Mouse (Mus musculus) midbrain, embryonic 13.5 days (tissue): ENCODE results near the gene Avl9. TPM values are rescaled to one million over a fixed set of nuclear protein-coding genes. Genes with fewer than 3 reads are reported as not detected.

ENCODE experiments used
- ATAC-seq: fragments of 200-750 bp; cut with Nextera tagmentation; 2 replicates; pipeline ENCODE4 v1.8.0; 2017; ENCODE audit warnings: mild to moderate bottlenecking, moderate TSS enrichment, moderate library complexity
- H3K27ac ChIP-seq: fragments of 300-500 bp; sonication (generic); 2 replicates; pipeline ENCODE4 v1.5.1; 2015; ENCODE audit warnings: inconsistent platforms, mild to moderate bottlenecking, moderate library complexity
- H3K27me3 ChIP-seq: fragments of 300-500 bp; sonication (generic); 2 replicates; pipeline ENCODE4 v1.6.1; 2015; ENCODE audit warnings: mild to moderate bottlenecking, inconsistent platforms
- H3K36me3 ChIP-seq: fragments of 300-500 bp; sonication (generic); 2 replicates; pipeline ENCODE4 v1.6.1; 2015; ENCODE audit warnings: mild to moderate bottlenecking, inconsistent platforms
- H3K4me1 ChIP-seq: fragments of 300-500 bp; sonication (generic); replicated peaks from 2 replicates; pipeline ENCODE4 v1.6.1; 2015; ENCODE audit warnings: inconsistent platforms
- H3K4me2 ChIP-seq: fragments of 300-500 bp; sonication (generic); replicated peaks from 2 replicates; pipeline ENCODE4 v1.6.1; 2015; ENCODE audit warnings: moderate library complexity, mild to moderate bottlenecking, inconsistent platforms
- H3K4me3 ChIP-seq: fragments of 300-500 bp; sonication (generic); replicated peaks from 2 replicates; pipeline ENCODE4 v1.5.1; 2015; ENCODE audit warnings: mild to moderate bottlenecking, inconsistent platforms
- H3K9ac ChIP-seq: fragments of 300-500 bp; sonication (generic); replicated peaks from 2 replicates; pipeline ENCODE4 v1.6.1; 2015; ENCODE audit warnings: mild to moderate bottlenecking, inconsistent platforms
- H3K9me3 ChIP-seq: fragments of 300-500 bp; sonication (generic); 2 replicates; pipeline ENCODE4 v1.6.1; 2016; ENCODE audit warnings: mild to moderate bottlenecking, inconsistent platforms
- WGBS: fragments of 180-500 bp; shearing (Covaris S2); methylation state at CpG from one replicate; pipeline ENCODE4 v1.1.7; 2015; 5-methylcytosine and 5-hydroxymethylcytosine counted together
- polyA plus RNA-seq: library from polyadenylated mRNA; unstranded; fragments of >200 nt; fragmentation: Nextera tagmentation; extraction: Ambion mirVana; gene quantifications from 2 replicates; pipeline ENCODE4 v1.2.1, GENCODE M21; 2015

Gene Avl9
- polyA plus RNA-seq, 1 experiment from 2014 or later, result 34.4 TPM

GRCm38 (mm10) chr6:56753719-56754118 is 39.0 kb downstream of the Avl9 start:
- Histone ChIP-seq H3K4me3 (no peak overlapping the region), H3K9ac (no peak overlapping the region), H3K9me3 (no peaks in the 10 kb centered on the region), H3K27ac (no peak overlapping the region), H3K36me3 (peaks cover 58% of the 10 kb centered on the region), H3K4me1 (no peaks in the 10 kb centered on the region), H3K4me2 (no peak overlapping the region), H3K27me3 (no peaks in the 10 kb centered on the region)
- WGBS, result 93% methylated on average over 3 of the region's 3 CpGs
- no peak for ATAC-seq

GRCm38 (mm10) chr6:56756117-56756516 is 41.4 kb downstream of the Avl9 start:
- no peaks in the 10 kb centered on the region for H3K27me3 ChIP-seq
- peaks cover 73% of the 10 kb centered on the region for H3K36me3 ChIP-seq
- no peak overlapping the region for H3K27ac ChIP-seq
- no peaks in the 10 kb centered on the region for H3K9me3 ChIP-seq
- 89% methylated on average over 1 of the region's 1 CpGs for WGBS
- no peak overlapping the region for H3K4me3 ChIP-seq
- H3K4me1 ChIP-seq, result no peaks in the 10 kb centered on the region
- ATAC-seq, result no peak
- no peak overlapping the region for H3K9ac ChIP-seq
- no peak overlapping the region for H3K4me2 ChIP-seq

- Histone ChIP-seq H3K9ac (no peak overlapping the region), H3K36me3 (peaks cover 73% of the 10 kb centered on the region), H3K27ac (no peak overlapping the region), H3K4me1 (no peaks in the 10 kb centered on the region), H3K4me2 (no peak overlapping the region), H3K4me3 (no peak overlapping the region), H3K9me3 (no peaks in the 10 kb centered on the region), H3K27me3 (no peaks in the 10 kb centered on the region)
- ATAC-seq, result no peak
- WGBS, result 93% methylated on average over 1 of the region's 1 CpGs
These were observed 44.6 kb downstream of the Avl9 start for GRCm38 (mm10) chr6:56759324-56759723.

GRCm38 (mm10) chr6:56765265-56765664 is 50.6 kb downstream of the Avl9 start:
- no peak overlapping the region for H3K9ac ChIP-seq
- no peaks in the 10 kb centered on the region for H3K4me1 ChIP-seq
- no peak overlapping the region for H3K4me3 ChIP-seq
- no peak overlapping the region for H3K4me2 ChIP-seq
- H3K27ac ChIP-seq, result no peak overlapping the region
- H3K36me3 ChIP-seq, result peaks cover 33% of the 10 kb centered on the region
- no peaks in the 10 kb centered on the region for H3K27me3 ChIP-seq
- no peak for ATAC-seq
- H3K9me3 ChIP-seq, result no peaks in the 10 kb centered on the region
- 85% methylated on average over 3 of the region's 3 CpGs for WGBS

GRCm38 (mm10) chr6:56765696-56766095 is 51.0 kb downstream of the Avl9 start:
- Histone ChIP-seq H3K4me2 (no peak overlapping the region), H3K9ac (no peak overlapping the region), H3K36me3 (peaks cover 31% of the 10 kb centered on the region), H3K27me3 (no peaks in the 10 kb centered on the region), H3K27ac (no peak overlapping the region), H3K9me3 (no peaks in the 10 kb centered on the region), H3K4me3 (no peak overlapping the region), H3K4me1 (no peaks in the 10 kb centered on the region)
- ATAC-seq, result no peak
- WGBS, result 94% methylated on average over 4 of the region's 4 CpGs

GRCm38 (mm10) chr6:56775816-56776215 is 61.1 kb downstream of the Avl9 start:
- WGBS, result 78% methylated on average over 3 of the region's 3 CpGs

GRCm38 (mm10) chr6:56779636-56780035 is 64.9 kb downstream of the Avl9 start:
- Histone ChIP-seq H3K4me1 (no peaks in the 10 kb centered on the region), H3K36me3 (peaks cover 53% of the 10 kb centered on the region), H3K27ac (no peak overlapping the region), H3K4me3 (no peak overlapping the region), H3K27me3 (no peaks in the 10 kb centered on the region), H3K9ac (no peak overlapping the region), H3K4me2 (no peak overlapping the region), H3K9me3 (no peaks in the 10 kb centered on the region)
- no peak for ATAC-seq
- WGBS, result 95% methylated on average over 5 of the region's 5 CpGs

More at GRCm38 (mm10) chr6:56775816-56776215, 61.1 kb downstream of the Avl9 start:
- Histone ChIP-seq H3K27me3 (no peaks in the 10 kb centered on the region), H3K9ac (no peak overlapping the region), H3K4me3 (no peak overlapping the region), H3K4me1 (no peaks in the 10 kb centered on the region), H3K9me3 (no peaks in the 10 kb centered on the region), H3K4me2 (no peak overlapping the region), H3K27ac (no peak overlapping the region), H3K36me3 (peaks cover 51% of the 10 kb centered on the region)
- ATAC-seq, result no peak

GRCm38 (mm10) chr6:56783561-56784272 is 69.0 kb downstream of the Avl9 start:
- Histone ChIP-seq H3K4me2 (no peak overlapping the region), H3K27me3 (no peaks in the 10 kb centered on the region), H3K9me3 (no peaks in the 10 kb centered on the region), H3K36me3 (peaks cover 45% of the 10 kb centered on the region), H3K27ac (no peak overlapping the region), H3K4me1 (no peaks in the 10 kb centered on the region), H3K9ac (no peak overlapping the region), H3K4me3 (no peak overlapping the region)
- 93% methylated on average over 4 of the region's 4 CpGs for WGBS
- no peak for ATAC-seq

GRCm38 (mm10) chr6:56785068-56785467 is 70.4 kb downstream of the Avl9 start:
- H3K27me3 ChIP-seq, result no peaks in the 10 kb centered on the region
- 92% methylated on average over 5 of the region's 5 CpGs for WGBS
- no peak overlapping the region for H3K27ac ChIP-seq
- no peaks in the 10 kb centered on the region for H3K9me3 ChIP-seq
- H3K4me2 ChIP-seq, result no peak overlapping the region
- ATAC-seq, result no peak
- H3K9ac ChIP-seq, result no peak overlapping the region
- no peak overlapping the region for H3K4me3 ChIP-seq
- H3K36me3 ChIP-seq, result peaks cover 35% of the 10 kb centered on the region
- H3K4me1 ChIP-seq, result 0 out of 2 replicates have a peak, but pooled peaks cover 2% of the 10 kb centered on the region

GRCm38 (mm10) chr6:56787668-56788067 is 73.0 kb downstream of the Avl9 start:
- WGBS, result 87% methylated on average over 2 of the region's 2 CpGs
- no peaks in the 10 kb centered on the region for H3K9me3 ChIP-seq
- H3K27me3 ChIP-seq, result no peaks in the 10 kb centered on the region
- H3K27ac ChIP-seq, result no peak overlapping the region
- H3K4me1 ChIP-seq, result 0 out of 2 replicates have a peak, but pooled peaks cover 2% of the 10 kb centered on the region
- H3K36me3 ChIP-seq, result peaks cover 24% of the 10 kb centered on the region
- no peak for ATAC-seq
- no peak overlapping the region for H3K4me3 ChIP-seq
- no peak overlapping the region for H3K4me2 ChIP-seq
- no peak overlapping the region for H3K9ac ChIP-seq

- Histone ChIP-seq H3K27ac (no peak overlapping the region), H3K9ac (no peak overlapping the region), H3K36me3 (peaks cover 15% of the 10 kb centered on the region), H3K4me2 (no peak overlapping the region), H3K4me3 (no peak overlapping the region), H3K9me3 (no peaks in the 10 kb centered on the region), H3K4me1 (peaks cover 11% of the 10 kb centered on the region), H3K27me3 (no peaks in the 10 kb centered on the region)
- 90% methylated on average over 3 of the region's 3 CpGs for WGBS
- no peak for ATAC-seq
These were observed 74.6 kb downstream of the Avl9 start for GRCm38 (mm10) chr6:56789336-56789735.

- H3K36me3 ChIP-seq, result no peaks in the 10 kb centered on the region
- no peak overlapping the region for H3K27ac ChIP-seq
- peaks cover 35% of the 10 kb centered on the region for H3K4me1 ChIP-seq
- H3K4me3 ChIP-seq, result peak overlapping the region; percentile 83; the same call in 1 of the 2 replicates
- H3K4me2 ChIP-seq, result 0 out of 2 replicates have a peak overlapping the region, but pooled peaks have one; percentile 75
- no peak for ATAC-seq
- H3K27me3 ChIP-seq, result no peaks in the 10 kb centered on the region
- no peak overlapping the region for H3K9ac ChIP-seq
- WGBS, result 83% methylated on average over 5 of the region's 5 CpGs
- H3K9me3 ChIP-seq, result no peaks in the 10 kb centered on the region
These were observed 80.1 kb downstream of the Avl9 start for GRCm38 (mm10) chr6:56794834-56795233.

- Histone ChIP-seq H3K36me3 (no peaks in the 10 kb centered on the region), H3K27ac (peak overlapping the region; percentile 99; the same call in 1 of the 2 replicates), H3K9me3 (no peaks in the 10 kb centered on the region), H3K4me2 (peak overlapping the region; percentile 75), H3K4me3 (peak overlapping the region; percentile 83), H3K9ac (peak overlapping the region; percentile 94), H3K27me3 (no peaks in the 10 kb centered on the region), H3K4me1 (peaks cover 35% of the 10 kb centered on the region)
- 7% methylated on average over 8 of the region's 8 CpGs for WGBS
- no peak for ATAC-seq
These were observed 81.5 kb downstream of the Avl9 start for GRCm38 (mm10) chr6:56796232-56796631.
